Mouse (Mus musculus) cortical plate, adult 2 months (tissue): ENCODE data around the gene Actl11.

Source experiments
- CTCF ChIP-seq: fragments of 200-500 bp; IDR thresholded peaks from 2 replicates; pipeline ENCODE4 v1.5.1; 2011; ENCODE audit warnings: mild to moderate bottlenecking, control low read depth, low read length; ENCODE audit not compliant: insufficient read depth; ENCODE audit errors: extremely low read depth
- POLR2A ChIP-seq: fragments of 200-500 bp; IDR thresholded peaks from 2 replicates; pipeline ENCODE4 v1.6.1; 2011; ENCODE audit warnings: mild to moderate bottlenecking, low read length, control low read depth; ENCODE audit not compliant: insufficient read depth; ENCODE audit errors: extremely low read depth

GRCm38 (mm10) chr9:107910025-107910769 is 18.1 kb upstream of the Actl11 start:
- TF ChIP-seq POLR2A (no peak), CTCF (no peak)
